Mouse (Mus musculus) naive thymus-derived CD4-positive, alpha-beta T cell, adult 5 months (primary cell): ENCODE measurements around the gene Rngtt. TPM values are rescaled to one million over a fixed set of nuclear protein-coding genes. Genes with fewer than 3 reads are reported as not detected.

Source experiments
- polyA plus RNA-seq: library from polyadenylated mRNA; unstranded; fragments of 100-300 nt; shearing (Covaris generic); gene quantifications from one replicate; pipeline ENCODE4 v1.2.1, GENCODE M21; 2017

Rngtt gene
- 89.5 TPM for polyA plus RNA-seq

GRCm38 (mm10) chr4:33309764-33310757, at the start of gene Rngtt:
TSS of gene Rngtt (plus strand) at chr4:33310311.

GRCm38 (mm10) chr4:33290002-33290401, 20.1 kb upstream of the Rngtt start, which contains the start of gene Pnrc1:
TSS of gene Pnrc1 (minus strand) at chr4:33290163.

Other genes with a start within 250 kb of the Rngtt start
- gene Gabrr2, start 247.3 kb upstream of the Rngtt start, polyA plus RNA-seq: 38.7 TPM
- gene Gabrr1, start 177.8 kb upstream of the Rngtt start, polyA plus RNA-seq: not detected
- not detected for gene Pm20d2, start 120.6 kb upstream of the Rngtt start, polyA plus RNA-seq
- gene Srsf12, start 101.3 kb upstream of the Rngtt start, polyA plus RNA-seq: 5.1 TPM
- gene Pnrc1, start 20.1 kb upstream of the Rngtt start, polyA plus RNA-seq: 1,941 TPM